Mouse (Mus musculus) heart, adult 2 months (tissue): ENCODE data around the gene Plcb3. TPM values are rescaled to one million over a fixed set of nuclear protein-coding genes. Genes with fewer than 3 reads are reported as not detected.

Experiments used
- DNase-seq, 2 experiments: peaks; one replicate each; pipeline ENCODE4 v3.0.0; 2021
- H3K27ac ChIP-seq: fragments of 200-600 bp; 2 replicates; pipeline ENCODE4 v1.8.1; 2022
- H3K27me3 ChIP-seq: fragments of 200-500 bp; 2 replicates; pipeline ENCODE4 v1.6.1; 2012; ENCODE audit warnings: mild to moderate bottlenecking, low read length, inconsistent platforms, mixed read lengths; ENCODE audit not compliant: control insufficient read depth, insufficient read depth
- H3K36me3 ChIP-seq: fragments of 200-500 bp; 2 replicates; pipeline ENCODE4 v1.6.1; 2012; ENCODE audit warnings: low read length, inconsistent platforms; ENCODE audit not compliant: control insufficient read depth, insufficient read depth
- H3K4me1 ChIP-seq: fragments of 200-500 bp; 2 replicates; pipeline ENCODE4 v1.6.1; 2011; ENCODE audit warnings: low read length; ENCODE audit not compliant: control insufficient read depth, insufficient read depth
- H3K4me3 ChIP-seq: fragments of 200-600 bp; 2 replicates; pipeline ENCODE4 v1.8.1; 2022
- H3K79me2 ChIP-seq: fragments of 200-500 bp; replicated peaks from 2 replicates; pipeline ENCODE4 v1.6.1; 2012; ENCODE audit warnings: mild to moderate bottlenecking, inconsistent platforms, low read length, moderate library complexity, mixed read lengths; ENCODE audit not compliant: control insufficient read depth, insufficient read depth
- H3K9ac ChIP-seq: fragments of 200-500 bp; 2 replicates; pipeline ENCODE4 v1.6.1; 2012; ENCODE audit warnings: low read depth, mild to moderate bottlenecking, control low read depth, inconsistent platforms, low read length, mixed read lengths
- CTCF ChIP-seq: fragments of 200-600 bp; IDR thresholded peaks from 2 replicates; pipeline ENCODE4 v1.8.1; 2022; ENCODE audit warnings: antibody characterized with exemption, mild to moderate bottlenecking, moderate library complexity
- EP300 ChIP-seq: fragments of 200-500 bp; IDR thresholded peaks from 2 replicates; pipeline ENCODE4 v1.6.1; 2011; ENCODE audit warnings: low read depth, low read length, control low read depth; ENCODE audit not compliant: insufficient read depth
- POLR2A ChIP-seq: fragments of 200-500 bp; IDR thresholded peaks from 2 replicates; pipeline ENCODE4 v1.6.1; 2011; ENCODE audit warnings: mild to moderate bottlenecking, low read depth, low read length, control low read depth; ENCODE audit not compliant: insufficient read depth
- WGBS: fragments of 180-500 bp; shearing (Covaris S2); methylation state at CpG from one replicate; pipeline ENCODE4 v1.1.7; 2018; 5-methylcytosine and 5-hydroxymethylcytosine counted together
- intact Hi-C: fragments of 180-260 bp; cut with DNase I; formaldehyde crosslinking; loops from one replicate; pipeline ENCODE4 v1.15.1; 2025
- polyA plus RNA-seq: library from polyadenylated mRNA; depleted of rRNA; stranded (reverse); fragments of >200 nt; gene quantifications from 2 replicates; pipeline ENCODE4 v1.2.3, GENCODE M21; 2012
- total RNA-seq, 2 experiments: library from RNA; stranded (reverse); gene quantifications; 2 replicates each; pipeline ENCODE4 v1.2.3; 2021

The Plcb3 gene
- total and polyA plus RNA-seq, 3 experiments, result 14.6 to 27.5 (median 15.2) TPM

DNA sequence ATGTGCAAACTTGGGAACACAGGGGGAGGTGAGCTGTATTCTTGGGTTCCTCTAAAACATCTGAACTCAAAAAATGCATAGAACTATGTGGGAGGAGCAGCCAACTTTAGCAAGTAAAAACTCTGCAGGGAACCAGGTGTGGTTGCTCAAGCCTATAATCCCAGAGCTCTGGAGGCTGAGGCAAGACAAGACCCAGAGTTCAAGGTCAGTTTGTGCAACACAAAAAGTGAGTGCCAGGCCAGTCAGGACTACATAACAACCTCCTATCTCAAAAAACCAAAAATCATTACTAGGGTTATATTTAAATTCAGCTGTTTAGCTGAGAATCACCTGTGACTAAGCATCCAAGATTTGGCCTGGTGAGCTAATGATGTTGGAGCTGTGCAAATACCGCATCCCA, 44.3 kb downstream of the Plcb3 start:
- no peak overlapping the region for H3K9ac ChIP-seq
- H3K4me3 ChIP-seq, result no peak overlapping the region
- WGBS, result 82% methylated on average over 1 of the region's 1 CpGs
- DNase-seq, result no peak
- intact Hi-C loops, result no loop called here
- no peaks in the 10 kb centered on the region for H3K36me3 ChIP-seq
- no peak overlapping the region for H3K27ac ChIP-seq
- H3K4me1 ChIP-seq, result peaks cover 4% of the 10 kb centered on the region; the same call in 1 of the 2 replicates
- TF ChIP-seq CTCF (no peak), POLR2A (no peak), EP300 (no peak)
- peaks cover 20% of the 10 kb centered on the region for H3K27me3 ChIP-seq
- no peaks in the 10 kb centered on the region for H3K79me2 ChIP-seq

DNA sequence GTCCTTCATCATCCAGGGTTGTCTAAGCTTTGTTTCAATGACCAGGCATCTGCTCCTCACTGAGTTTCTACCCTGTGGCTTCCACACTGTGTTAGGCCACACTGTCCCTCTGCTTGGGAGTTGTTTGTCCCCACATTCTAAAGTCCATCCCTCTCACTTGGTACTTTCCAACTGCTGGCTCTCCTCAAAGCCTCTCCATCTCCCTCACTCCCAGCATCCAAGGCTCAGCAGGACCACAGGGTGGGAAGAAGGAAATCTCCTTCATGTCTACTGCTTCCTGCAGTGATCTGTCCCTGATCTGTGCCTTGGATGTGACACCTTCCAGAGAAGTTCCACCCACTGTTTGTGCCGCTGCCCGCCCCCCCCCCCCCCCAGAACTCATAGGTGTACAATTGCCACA, 45.3 kb downstream of the Plcb3 start:
- Histone ChIP-seq H3K9ac (no peak overlapping the region), H3K27ac (no peak overlapping the region), H3K36me3 (no peaks in the 10 kb centered on the region), H3K27me3 (peaks cover 22% of the 10 kb centered on the region), H3K4me1 (peaks cover 4% of the 10 kb centered on the region; the same call in 1 of the 2 replicates), H3K79me2 (no peaks in the 10 kb centered on the region), H3K4me3 (no peak overlapping the region)
- TF ChIP-seq CTCF (no peak), POLR2A (no peak), EP300 (no peak)
- 8% methylated on average over 2 of the region's 2 CpGs for WGBS
- DNase-seq, result no peak
- intact Hi-C loops, result no loop called here

DNA sequence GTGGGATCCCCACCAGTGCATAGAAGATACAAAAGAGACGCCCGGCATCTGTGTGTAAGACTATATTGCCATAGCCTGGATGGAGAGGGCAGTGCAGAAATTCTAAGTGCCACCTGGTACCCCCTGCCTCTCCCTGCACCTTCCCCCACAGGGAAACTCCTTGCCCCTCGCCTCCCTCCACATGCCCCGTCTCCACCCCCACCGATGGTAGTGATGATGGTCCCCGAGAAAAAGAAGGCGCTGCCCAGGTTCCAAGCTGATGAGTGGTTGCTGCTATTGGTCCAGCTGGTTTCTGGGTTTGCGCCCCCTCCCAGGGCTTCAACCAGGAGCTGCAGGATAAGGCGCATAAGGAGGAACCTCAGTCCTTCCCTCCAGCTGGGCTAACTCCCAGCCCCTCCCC, 48.2 kb downstream of the Plcb3 start:
- 35% methylated on average over 9 of the region's 9 CpGs for WGBS

DNA sequence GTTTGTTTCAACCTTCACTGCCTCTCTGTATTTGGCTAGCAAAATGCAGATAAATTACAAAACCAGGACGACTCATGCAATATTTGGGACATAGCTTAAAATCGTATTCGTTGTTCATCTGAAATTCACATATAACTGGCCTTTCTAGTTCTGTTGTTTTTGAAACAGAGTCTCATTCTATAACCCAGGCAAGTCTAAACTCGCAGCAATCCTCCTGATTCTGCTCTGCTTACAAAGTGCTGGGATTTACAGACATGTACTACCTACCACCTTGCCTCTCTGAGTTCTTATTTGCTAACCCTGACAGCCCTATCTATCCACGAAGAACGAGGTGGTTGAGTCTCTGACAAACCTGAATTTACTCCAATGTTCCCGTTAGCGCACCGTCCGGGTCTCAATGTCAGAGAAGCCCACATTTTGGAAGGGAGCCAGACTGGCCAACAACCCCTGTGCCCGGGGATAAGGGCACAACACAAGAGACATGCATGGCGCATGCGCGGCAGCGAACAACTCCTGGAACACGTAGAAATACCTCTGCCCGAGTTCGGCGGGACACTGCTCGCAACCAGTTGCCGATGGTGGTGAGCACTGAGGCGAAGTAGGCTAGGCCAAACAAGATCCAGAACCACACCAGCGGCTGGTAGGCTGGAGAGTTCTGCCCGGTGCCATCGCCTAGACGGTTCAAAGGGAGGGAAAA, 49.6 kb downstream of the Plcb3 start:
- H3K27ac ChIP-seq, result no peak overlapping the region
- WGBS, result 31% methylated on average over 26 of the region's 26 CpGs
- TF ChIP-seq EP300 (no peak), CTCF (no peak)
- peaks cover 13% of the 10 kb centered on the region for H3K27me3 ChIP-seq
- H3K79me2 ChIP-seq, result no peaks in the 10 kb centered on the region
- no peak overlapping the region for H3K4me3 ChIP-seq
- peaks cover 9% of the 10 kb centered on the region for H3K4me1 ChIP-seq
- H3K36me3 ChIP-seq, result no peaks in the 10 kb centered on the region
- no peak overlapping the region for H3K9ac ChIP-seq
- DNase-seq, result peak in 1 of 2 experiments; percentile 40
- intact Hi-C loops, result no loop called here

More for the DNA sequence above, 48.2 kb downstream of the Plcb3 start:
- Histone ChIP-seq H3K79me2 (no peaks in the 10 kb centered on the region), H3K4me3 (no peak overlapping the region), H3K27ac (no peak overlapping the region), H3K4me1 (peaks cover 5% of the 10 kb centered on the region), H3K9ac (no peak overlapping the region), H3K36me3 (no peaks in the 10 kb centered on the region), H3K27me3 (peaks cover 13% of the 10 kb centered on the region)
- intact Hi-C loops, result no loop called here
- TF ChIP-seq CTCF (no peak), EP300 (no peak), POLR2A (no peak)
- no peak for DNase-seq

DNA sequence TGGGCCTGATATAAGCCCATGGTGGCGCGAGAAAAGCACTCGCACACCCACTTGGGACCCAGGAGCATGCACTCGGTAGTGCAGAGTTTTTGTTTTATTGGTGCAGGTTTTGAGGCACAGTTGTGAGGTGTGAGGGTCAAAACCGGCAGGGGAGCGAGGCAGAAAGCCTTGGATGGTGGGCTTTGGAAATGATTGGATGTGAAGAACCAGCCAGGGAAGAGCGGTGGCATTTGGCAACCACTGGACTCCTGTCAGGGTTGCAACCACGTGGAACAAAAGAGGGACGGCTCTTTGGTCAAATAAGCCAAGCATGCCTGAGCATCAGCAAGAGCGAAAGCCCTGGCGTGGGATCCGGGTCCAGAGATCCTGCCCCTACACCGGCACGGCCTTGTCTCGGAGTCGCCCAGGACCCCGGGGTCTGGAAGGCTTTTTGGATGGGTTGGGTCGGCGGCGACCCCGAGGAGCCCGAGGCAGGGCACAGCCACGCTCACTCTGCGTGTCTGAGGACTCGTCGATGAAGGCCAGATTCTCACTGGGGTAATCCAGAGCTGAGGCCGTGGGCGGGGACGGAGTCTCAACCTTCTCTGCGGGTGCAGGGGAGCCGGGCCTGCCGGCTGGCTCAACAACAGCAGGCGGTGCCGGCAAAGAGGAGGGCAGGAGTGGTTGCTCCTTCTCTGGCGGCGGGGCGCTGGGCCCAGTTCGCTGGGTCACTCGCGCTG, 50.5 kb downstream of the Plcb3 start:
- no peak overlapping the region for H3K4me3 ChIP-seq
- DNase-seq, result no peak
- no peak overlapping the region for H3K9ac ChIP-seq
- no peaks in the 10 kb centered on the region for H3K79me2 ChIP-seq
- peaks cover 13% of the 10 kb centered on the region for H3K27me3 ChIP-seq
- intact Hi-C loops, result loop anchor here (2.0 kb wide), 1 partner anchor 13 kb away; no protein-coding TSS in a partner anchor
- WGBS, result 38% methylated on average over 40 of the region's 40 CpGs
- H3K4me1 ChIP-seq, result peaks cover 9% of the 10 kb centered on the region
- H3K27ac ChIP-seq, result no peak overlapping the region
- TF ChIP-seq CTCF, result no peak
- TF ChIP-seq EP300, result no peak
- no peak for TF ChIP-seq POLR2A
- H3K36me3 ChIP-seq, result no peaks in the 10 kb centered on the region

DNA sequence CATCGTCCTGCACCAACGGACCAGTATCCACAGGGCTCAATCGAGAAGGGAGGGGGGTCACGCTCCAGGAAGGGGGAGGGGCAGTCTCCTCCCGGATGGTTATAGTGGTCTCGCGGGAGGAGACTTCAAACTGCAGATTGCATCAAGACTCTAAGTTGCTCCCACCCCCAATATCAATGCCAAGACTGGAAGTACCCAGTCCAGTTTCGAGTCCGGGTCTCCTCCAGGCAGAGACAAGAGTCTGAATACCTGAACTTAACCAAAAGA, 51.0 kb downstream of the Plcb3 start, which contains the start of gene Catsperz:
TSS of gene Catsperz (minus strand) at position 74 of the 267 bp plus-strand sequence.
- no peak for DNase-seq
- intact Hi-C loops, result loop anchor here (2.0 kb wide), 1 partner anchor 14 kb away; no protein-coding TSS in a partner anchor
- no peaks in the 10 kb centered on the region for H3K79me2 ChIP-seq
- peaks cover 9% of the 10 kb centered on the region for H3K4me1 ChIP-seq
- peak within 1 kb of the TSS; percentile 36 for H3K9ac ChIP-seq
- H3K27ac ChIP-seq, result no peak within 1 kb of the TSS
- peak within 1 kb of the TSS; percentile 29; the same call in 1 of the 2 replicates for H3K4me3 ChIP-seq
- TF ChIP-seq CTCF, result no peak
- no peak for TF ChIP-seq POLR2A
- no peak for TF ChIP-seq EP300
- WGBS, result 6% methylated on average over 9 of the region's 9 CpGs
- H3K36me3 ChIP-seq, result no peaks in the 10 kb centered on the region
- peaks cover 13% of the 10 kb centered on the region for H3K27me3 ChIP-seq
